Mouse (Mus musculus) megakaryocyte, embryonic 14.5 days (primary cell): Measurements from ENCODE around the gene Dusp6.

Experiments used
- FLI1 ChIP-seq: IDR thresholded peaks from 2 replicates; pipeline ENCODE4 v1.6.1; 2012; ENCODE audit warnings: low read length, inconsistent platforms, mixed read lengths
- GATA1 ChIP-seq: IDR thresholded peaks from 3 replicates; pipeline ENCODE4 v1.6.1; 2012; ENCODE audit warnings: mixed read lengths, low read length, inconsistent platforms, borderline replicate concordance

DNA sequence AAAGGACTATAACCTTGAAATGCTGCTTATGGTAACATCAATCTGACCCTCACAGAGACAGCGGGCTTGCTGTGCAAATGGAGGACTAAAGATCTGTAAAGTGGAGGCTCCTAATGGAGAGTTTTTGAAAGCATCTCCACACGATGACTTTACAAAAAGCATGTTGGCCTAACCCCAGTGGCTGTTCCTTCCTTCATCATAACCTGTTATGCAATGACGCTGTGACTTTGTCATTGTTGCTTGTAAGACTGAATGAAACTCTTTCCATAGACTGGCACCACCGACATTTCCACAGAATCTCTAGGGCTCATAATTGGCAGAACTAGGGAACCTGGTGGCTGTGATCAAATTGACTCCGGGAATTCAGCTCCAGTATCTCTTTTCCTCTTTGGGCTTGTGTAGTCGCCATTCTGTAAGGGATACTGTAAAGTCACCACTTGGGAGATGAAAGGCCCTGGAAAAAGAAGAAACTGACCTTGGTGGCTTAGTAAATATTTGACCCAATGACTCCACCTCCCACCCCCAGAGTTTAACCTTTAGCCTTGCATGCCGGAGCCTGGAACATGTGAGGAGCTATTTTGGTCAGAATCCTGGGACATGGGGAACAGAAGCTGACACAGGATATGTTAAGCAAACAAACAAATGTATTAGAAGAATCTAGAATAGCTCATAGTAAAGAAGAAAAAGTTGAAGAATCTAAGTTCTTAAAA is 30.4 kb upstream of the Dusp6 start:
- no peak for TF ChIP-seq GATA1
- no peak for TF ChIP-seq FLI1
